7 mouse cellular contexts compared by ENCODE assay signal in the genomic region with DNA sequence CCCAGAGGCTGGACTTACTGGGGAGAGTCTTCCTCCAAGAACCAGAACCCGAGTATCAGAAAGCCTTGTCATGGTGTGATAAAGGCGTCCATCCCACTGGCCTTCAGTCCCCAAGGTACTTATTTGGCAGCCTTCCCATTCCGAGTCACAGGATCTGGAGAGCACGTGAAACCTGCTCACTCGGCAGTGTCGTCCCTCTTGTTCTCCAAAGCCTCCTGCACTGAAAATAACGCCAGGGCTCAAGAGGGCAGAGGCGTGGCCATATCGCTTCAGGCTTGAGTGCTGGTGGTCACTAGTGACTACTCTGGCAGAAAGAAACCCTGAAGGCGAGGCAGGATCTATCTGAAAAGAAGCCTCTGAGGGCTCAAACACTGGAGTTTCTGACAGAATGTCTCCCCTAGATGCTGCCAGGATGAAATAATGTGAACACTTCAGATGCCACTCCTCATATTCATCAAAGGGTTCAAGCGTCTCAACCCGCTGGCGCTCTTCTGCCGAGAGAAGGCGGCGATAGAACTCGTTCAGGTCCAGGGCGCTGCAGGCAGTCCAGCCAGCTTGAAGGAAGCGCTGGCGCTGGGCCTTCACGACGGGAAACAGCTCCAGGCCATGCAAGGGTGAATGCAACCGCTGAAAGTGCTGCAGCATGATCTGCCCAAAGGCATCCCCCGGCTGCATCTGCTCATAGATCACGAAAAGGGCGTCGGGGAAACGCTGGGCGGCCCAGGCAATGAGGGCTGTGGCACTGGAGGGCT. TPM values are rescaled to one million over a fixed set of nuclear protein-coding genes. Genes with fewer than 3 reads are reported as not detected.
DNase-seq lines count a peak whose midpoint lies in the region; ATAC-seq and TF ChIP-seq lines count a peak whose summit lies in the region.

No protein-coding gene starts in this region.

- no peaks in the 10 kb centered on the region for H3K27me3 ChIP-seq in CH12.LX (replicated peaks)
- H3K27me3 ChIP-seq in heart, embryonic 12.5 days (replicated peaks), result no peaks in the 10 kb centered on the region
- H3K27me3 ChIP-seq in kidney, embryonic 15.5 days, result no peaks in the 10 kb centered on the region
- H3K27me3 ChIP-seq in lung, postnatal 0 days (replicated peaks; ENCODE audit: insufficient read depth, low read length), result no peaks in the 10 kb centered on the region

- peaks cover 4 to 36% of the 10 kb centered on the region in 2 experiments; a peak in 3 of 4 replicates for H3K4me1 ChIP-seq in CH12.LX (ENCODE audit: control insufficient read depth in 1 of 2, insufficient read depth in 2 of 2)
- peaks cover 24% of the 10 kb centered on the region for H3K4me1 ChIP-seq in heart, embryonic 12.5 days (replicated peaks)
- H3K4me1 ChIP-seq in kidney, embryonic 15.5 days, result peaks cover 28% of the 10 kb centered on the region
- peaks cover 19% of the 10 kb centered on the region for H3K4me1 ChIP-seq in lung, postnatal 0 days (ENCODE audit: insufficient read depth, low read depth, low read length)

- 41% methylated on average over 29 of the region's 29 CpGs for WGBS in heart, embryonic 12.5 days
- 54% methylated on average over 29 of the region's 29 CpGs for WGBS in kidney, embryonic 15.5 days
- 30% methylated on average over 29 of the region's 29 CpGs for WGBS in lung, postnatal 0 days

- in situ Hi-C loops in CH12.LX (cut with MboI; ENCODE audit: low pct_ligation_motif_present, low pct_unique_long_range_greater_than_20kb, low sequenced_read_pairs), result no loop called here

- DNase-seq in CH12.LX (ENCODE audit: extremely low read depth) (peak; percentile 13), R1 (ENCODE audit: low read depth, low spot score) (peak; percentile 67)
- DNase-seq in cerebellum, postnatal 4 days (ENCODE audit: low spot score in 2 of 2), result peak; percentile 35 to 49
- DNase-seq in lung, postnatal 0 days (ENCODE audit: low spot score), result peak; percentile 82
- peak; percentile 5 for DNase-seq in retina, embryonic 14.5 days (ENCODE audit: low spot score)

- no peak for TF ChIP-seq EP300 in CH12.LX (IDR thresholded peaks at IDR 0.05; ENCODE audit: low read length)
- TF ChIP-seq EP300 in lung, postnatal 0 days (IDR thresholded peaks at IDR 0.05), result no peak

- peak overlapping the region; percentile 96 for H3K27ac ChIP-seq in CH12.LX (ENCODE audit: insufficient read depth, low read depth)
- H3K27ac ChIP-seq in heart, embryonic 12.5 days (ENCODE audit: poor library complexity, severe bottlenecking), result peak overlapping the region; percentile 98
- H3K27ac ChIP-seq in kidney, embryonic 15.5 days, result peak overlapping the region; percentile 99
- H3K27ac ChIP-seq in lung, postnatal 0 days (ENCODE audit: low read length), result peak overlapping the region; percentile 96

- H3K9ac ChIP-seq in CH12.LX (ENCODE audit: insufficient read depth, low read depth), result peak overlapping the region; percentile 88
- peak overlapping the region; percentile 88 for H3K9ac ChIP-seq in heart, embryonic 12.5 days
- H3K9ac ChIP-seq in kidney, embryonic 15.5 days, result peak overlapping the region; percentile 68
- H3K9ac ChIP-seq in lung, postnatal 0 days (replicated peaks; ENCODE audit: low read depth), result peak overlapping the region; percentile 70

- TF ChIP-seq CTCF in CH12.LX (conservative IDR thresholded peaks at IDR 0.05 in 1 of 2, IDR thresholded peaks at IDR 0.05 in 1 of 2; ENCODE audit: low read depth in 2 of 2, low read length in 2 of 2), result no peak
- peak; percentile 12; the same call in 1 of the 2 replicates for TF ChIP-seq CTCF in lung, postnatal 0 days (IDR thresholded peaks at IDR 0.05)

- no peak for TF ChIP-seq POLR2A in CH12.LX (IDR thresholded peaks at IDR 0.05; ENCODE audit: low read depth, low read length)

- H3K9me3 ChIP-seq in CH12.LX (replicated peaks; ENCODE audit: low read length), result no peaks in the 10 kb centered on the region
- 0 out of 2 replicates have a peak, but pooled peaks cover 4% of the 10 kb centered on the region for H3K9me3 ChIP-seq in heart, embryonic 12.5 days (replicated peaks)
- H3K9me3 ChIP-seq in kidney, embryonic 15.5 days (replicated peaks), result no peaks in the 10 kb centered on the region
- H3K9me3 ChIP-seq in lung, postnatal 0 days (ENCODE audit: low read length), result no peaks in the 10 kb centered on the region

- peak overlapping the region; percentile 94 for H3K4me2 ChIP-seq in CH12.LX (ENCODE audit: insufficient read depth, low read depth, poor library complexity, severe bottlenecking)
- H3K4me2 ChIP-seq in heart, embryonic 12.5 days, result peak overlapping the region; percentile 88
- peak overlapping the region; percentile 85 for H3K4me2 ChIP-seq in kidney, embryonic 15.5 days
- peak overlapping the region; percentile 92 for H3K4me2 ChIP-seq in lung, postnatal 0 days (replicated peaks; ENCODE audit: low read depth, low read length)

- peaks cover 12 to 36% of the 10 kb centered on the region in 2 experiments for H3K36me3 ChIP-seq in CH12.LX (replicated peaks in 1 of 2; ENCODE audit: control insufficient read depth in 1 of 2, insufficient read depth in 1 of 2, low read length in 1 of 2)
- peaks cover 29% of the 10 kb centered on the region for H3K36me3 ChIP-seq in heart, embryonic 12.5 days
- peaks cover 38% of the 10 kb centered on the region for H3K36me3 ChIP-seq in kidney, embryonic 15.5 days
- H3K36me3 ChIP-seq in lung, postnatal 0 days (ENCODE audit: insufficient read depth, low read length), result peaks cover 9% of the 10 kb centered on the region; the same call in 1 of the 2 replicates

- dilution Hi-C loops in CH12.LX (cut with MboI; ENCODE audit: extremely low pct_ligation_motif_present, extremely low pct_unique_long_range_greater_than_20kb, low sequenced_read_pairs), result no loop called here

- peaks cover 33% of the 10 kb centered on the region for H3K79me2 ChIP-seq in CH12.LX (replicated peaks; ENCODE audit: control insufficient read depth, extremely low read depth, insufficient read depth, poor library complexity, severe bottlenecking)

- ATAC-seq in heart, embryonic 12.5 days (ENCODE audit: insufficient number of reproducible peaks, low FRiP score), result peak; percentile 28; the same call in 1 of the 2 replicates
- peak; percentile 37; the same call in 1 of the 2 replicates for ATAC-seq in kidney, embryonic 15.5 days (replicated peaks; ENCODE audit: low FRiP score)
- ATAC-seq in lung, postnatal 0 days, result peak; percentile 40

- H3K4me3 ChIP-seq in CH12.LX (replicated peaks in 1 of 3; ENCODE audit: low read depth in 2 of 3, low read length in 2 of 3, poor library complexity in 1 of 3), result peak overlapping the region; percentile 61 to 80 (median 80)
- H3K4me3 ChIP-seq in heart, embryonic 12.5 days, result peak overlapping the region; percentile 76
- H3K4me3 ChIP-seq in kidney, embryonic 15.5 days (replicated peaks), result peak overlapping the region; percentile 75
- H3K4me3 ChIP-seq in lung, postnatal 0 days (ENCODE audit: low read depth, low read length), result peak overlapping the region; percentile 55

- TF ChIP-seq RAD21 in CH12.LX (IDR thresholded peaks at IDR 0.05; ENCODE audit: low read depth, low read length), result no peak

TF ChIP-seq in CH12.LX, 34 proteins besides CTCF, POLR2A, EP300 and RAD21:
- TF ChIP-seq CHD2 (IDR thresholded peaks at IDR 0.05; ENCODE audit: low read length), result no peak
- TF ChIP-seq MXI1 (IDR thresholded peaks at IDR 0.05; ENCODE audit: low read depth, low read length), result 0 out of 2 replicates have a peak, but pooled peaks have one; percentile 26
- TF ChIP-seq MAZ (IDR thresholded peaks at IDR 0.05; ENCODE audit: low read depth, low read length), result no peak
- no peak for TF ChIP-seq ZC3H11A (IDR thresholded peaks at IDR 0.05; ENCODE audit: low read depth, low read length)
- no peak for TF ChIP-seq SIN3A (IDR thresholded peaks at IDR 0.05; ENCODE audit: low read length)
- TF ChIP-seq MAX (IDR thresholded peaks at IDR 0.05; ENCODE audit: low read length), result no peak

RNA-seq across cellular contexts. Expression of a gene that starts 0.8 kb away (rescaled TPM):
- total RNA-seq in CH12.LX (2012; rRNA removed) (7.3 and 8.1 TPM in 2 replicates), CH12.LX (2014; rRNA removed) (12.5 and 12.8 TPM in 2 replicates)
- 10.0 and 10.4 TPM in 2 replicates for polyA plus RNA-seq in CH12.LX (2012; ENCODE audit: insufficient read length, low read depth)
- 13.5 and 13.7 TPM in 2 replicates for polyA plus RNA-seq in heart, embryonic 12.5 days (2016; fragmentation: Nextera tagmentation; extraction: Ambion mirVana)
- 21.3 and 21.9 TPM in 2 replicates for polyA plus RNA-seq in kidney, embryonic 15.5 days (2015; fragmentation: Nextera tagmentation; extraction: Ambion mirVana)
- 12.7 and 13.5 TPM in 2 replicates for polyA plus RNA-seq in lung, postnatal 0 days (2015; fragmentation: Nextera tagmentation; extraction: Ambion mirVana)

RNA-seq across cellular contexts. Expression of a gene that starts 1.0 kb away (rescaled TPM):
- total RNA-seq in CH12.LX (2012; rRNA removed) (9.3 and 10.6 TPM in 2 replicates), CH12.LX (2014; rRNA removed) (5.7 and 6.4 TPM in 2 replicates)
- 11.7 and 12.3 TPM in 2 replicates for polyA plus RNA-seq in CH12.LX (2012; ENCODE audit: insufficient read length, low read depth)
- 15.1 and 17.4 TPM in 2 replicates for polyA plus RNA-seq in heart, embryonic 12.5 days (2016; fragmentation: Nextera tagmentation; extraction: Ambion mirVana)
- 22.8 and 24.5 TPM in 2 replicates for polyA plus RNA-seq in kidney, embryonic 15.5 days (2015; fragmentation: Nextera tagmentation; extraction: Ambion mirVana)
- 19.3 and 21.8 TPM in 2 replicates for polyA plus RNA-seq in lung, postnatal 0 days (2015; fragmentation: Nextera tagmentation; extraction: Ambion mirVana)

RNA-seq across cellular contexts. Expression of a gene that starts 29.8 kb away (rescaled TPM):
- total RNA-seq in CH12.LX (2012; rRNA removed) (not detected in 2 replicates), CH12.LX (2014; rRNA removed) (not detected in 2 replicates)
- polyA plus RNA-seq in CH12.LX (2012; ENCODE audit: insufficient read length, low read depth), result not detected in 2 replicates
- polyA plus RNA-seq in heart, embryonic 12.5 days (2016; fragmentation: Nextera tagmentation; extraction: Ambion mirVana), result not detected in 2 replicates
- 0.17 and 0.25 TPM in 2 replicates for polyA plus RNA-seq in kidney, embryonic 15.5 days (2015; fragmentation: Nextera tagmentation; extraction: Ambion mirVana)
- not detected in 2 replicates for polyA plus RNA-seq in lung, postnatal 0 days (2015; fragmentation: Nextera tagmentation; extraction: Ambion mirVana)

RNA-seq across cellular contexts. Expression of a gene that starts 31.0 kb away (rescaled TPM):
- total RNA-seq in CH12.LX (2012; rRNA removed), result 27.8 and 29.1 TPM in 2 replicates
- total RNA-seq in CH12.LX (2014; rRNA removed), result 31.0 and 35.1 TPM in 2 replicates
- polyA plus RNA-seq in CH12.LX (2012; ENCODE audit: insufficient read length, low read depth), result 32.5 and 34.1 TPM in 2 replicates
- 45.2 and 46.4 TPM in 2 replicates for polyA plus RNA-seq in heart, embryonic 12.5 days (2016; fragmentation: Nextera tagmentation; extraction: Ambion mirVana)
- 57.2 and 57.6 TPM in 2 replicates for polyA plus RNA-seq in kidney, embryonic 15.5 days (2015; fragmentation: Nextera tagmentation; extraction: Ambion mirVana)
- 18.6 and 22.0 TPM in 2 replicates for polyA plus RNA-seq in lung, postnatal 0 days (2015; fragmentation: Nextera tagmentation; extraction: Ambion mirVana)

RNA-seq across cellular contexts. Expression of a gene that starts 31.5 kb away (rescaled TPM):
- total RNA-seq in CH12.LX (2012; rRNA removed) (6.8 and 7.4 TPM in 2 replicates), CH12.LX (2014; rRNA removed) (4.9 and 5.4 TPM in 2 replicates)
- polyA plus RNA-seq in CH12.LX (2012; ENCODE audit: insufficient read length, low read depth), result 7.0 and 7.3 TPM in 2 replicates
- polyA plus RNA-seq in heart, embryonic 12.5 days (2016; fragmentation: Nextera tagmentation; extraction: Ambion mirVana), result 6.8 and 7.9 TPM in 2 replicates
- polyA plus RNA-seq in kidney, embryonic 15.5 days (2015; fragmentation: Nextera tagmentation; extraction: Ambion mirVana), result 12.6 and 13.8 TPM in 2 replicates
- polyA plus RNA-seq in lung, postnatal 0 days (2015; fragmentation: Nextera tagmentation; extraction: Ambion mirVana), result 7.8 and 8.6 TPM in 2 replicates

Comparison
In these comparisons a context has a peak if more than half of its experiments do, and no peak if none do; other contexts are left out.
1. Peak in every context shown above with its lines: DNase-seq, ATAC-seq, H3K4me3 ChIP-seq and H3K27ac ChIP-seq.
2. DNase-seq: peak in every context shown above with its lines; median percentile 82 in lung, postnatal 0 days; 67 in R1; 42 in cerebellum, postnatal 4 days; 13 in CH12.LX; 5 in retina, embryonic 14.5 days.